Mouse (Mus musculus): ENCODE measurements around the gene Grb10.
A peak's percentile ranks its signal among the peaks of the same experiment; 100 is the strongest.

Grb10 gene

GRCm38 (mm10) chr11:12034371-12034770 is 4.1 kb downstream of the Grb10 start:
- no peak for ATAC-seq (ENCODE audit: low TSS enrichment)

GRCm38 (mm10) chr11:12032831-12033230 is 5.7 kb downstream of the Grb10 start:
- ATAC-seq (ENCODE audit: low TSS enrichment), result no peak

GRCm38 (mm10) chr11:12026638-12027037 is 11.8 kb downstream of the Grb10 start:
- peak; percentile 66 for ATAC-seq (ENCODE audit: low TSS enrichment)

- peak; percentile 75 for ATAC-seq (ENCODE audit: low TSS enrichment)
These were observed 12.5 kb downstream of the Grb10 start for GRCm38 (mm10) chr11:12025756-12026593.

- peak; percentile 78 for ATAC-seq (ENCODE audit: low TSS enrichment)
These were observed 13.1 kb downstream of the Grb10 start for GRCm38 (mm10) chr11:12025392-12025755.

- ATAC-seq (ENCODE audit: low TSS enrichment), result no peak
These were observed 15.4 kb downstream of the Grb10 start for GRCm38 (mm10) chr11:12023051-12023450.

GRCm38 (mm10) chr11:12019651-12020050 is 18.8 kb downstream of the Grb10 start:
- ATAC-seq (ENCODE audit: low TSS enrichment), result no peak

GRCm38 (mm10) chr11:12018604-12019003 is 19.9 kb downstream of the Grb10 start:
- ATAC-seq (ENCODE audit: low TSS enrichment), result no peak

- no peak for ATAC-seq (ENCODE audit: low TSS enrichment)
These were observed 28.4 kb downstream of the Grb10 start for GRCm38 (mm10) chr11:12010084-12010483.

GRCm38 (mm10) chr11:12000293-12000910 is 38.1 kb downstream of the Grb10 start:
- no peak for ATAC-seq (ENCODE audit: low TSS enrichment)

- peak; percentile 50; the same call in 1 of the 2 replicates for ATAC-seq (ENCODE audit: low TSS enrichment)
These were observed 39.6 kb downstream of the Grb10 start for GRCm38 (mm10) chr11:11998881-11999280.

- peak; percentile 48; the same call in 1 of the 2 replicates for ATAC-seq (ENCODE audit: low TSS enrichment)
These were observed 41.4 kb downstream of the Grb10 start for GRCm38 (mm10) chr11:11997045-11997444.

GRCm38 (mm10) chr11:11995371-11995770 is 43.1 kb downstream of the Grb10 start:
- ATAC-seq (ENCODE audit: low TSS enrichment), result no peak

GRCm38 (mm10) chr11:11993807-11994206 is 44.7 kb downstream of the Grb10 start:
- peak; percentile 36; the same call in 1 of the 2 replicates for ATAC-seq (ENCODE audit: low TSS enrichment)

- peak; percentile 72 for ATAC-seq (ENCODE audit: low TSS enrichment)
These were observed 45.3 kb downstream of the Grb10 start for GRCm38 (mm10) chr11:11993183-11993582.

GRCm38 (mm10) chr11:11989850-11990249 is 48.6 kb downstream of the Grb10 start:
- peak; percentile 57 for ATAC-seq (ENCODE audit: low TSS enrichment)

- ATAC-seq (ENCODE audit: low TSS enrichment), result no peak
These were observed 51.2 kb downstream of the Grb10 start for GRCm38 (mm10) chr11:11987233-11987632.

GRCm38 (mm10) chr11:11978611-11979197 is 59.8 kb downstream of the Grb10 start:
- ATAC-seq (ENCODE audit: low TSS enrichment), result no peak

GRCm38 (mm10) chr11:11974591-11975255 is 63.8 kb downstream of the Grb10 start:
- peak; percentile 93 for ATAC-seq (ENCODE audit: low TSS enrichment)

- ATAC-seq (ENCODE audit: low TSS enrichment), result peak; percentile 88
These were observed 65.0 kb downstream of the Grb10 start for GRCm38 (mm10) chr11:11973366-11974014.

GRCm38 (mm10) chr11:11972401-11973110 is 65.9 kb downstream of the Grb10 start:
- no peak for ATAC-seq (ENCODE audit: low TSS enrichment)
